ENCODE assay signal across 16 mouse cellular contexts in the genomic region with DNA sequence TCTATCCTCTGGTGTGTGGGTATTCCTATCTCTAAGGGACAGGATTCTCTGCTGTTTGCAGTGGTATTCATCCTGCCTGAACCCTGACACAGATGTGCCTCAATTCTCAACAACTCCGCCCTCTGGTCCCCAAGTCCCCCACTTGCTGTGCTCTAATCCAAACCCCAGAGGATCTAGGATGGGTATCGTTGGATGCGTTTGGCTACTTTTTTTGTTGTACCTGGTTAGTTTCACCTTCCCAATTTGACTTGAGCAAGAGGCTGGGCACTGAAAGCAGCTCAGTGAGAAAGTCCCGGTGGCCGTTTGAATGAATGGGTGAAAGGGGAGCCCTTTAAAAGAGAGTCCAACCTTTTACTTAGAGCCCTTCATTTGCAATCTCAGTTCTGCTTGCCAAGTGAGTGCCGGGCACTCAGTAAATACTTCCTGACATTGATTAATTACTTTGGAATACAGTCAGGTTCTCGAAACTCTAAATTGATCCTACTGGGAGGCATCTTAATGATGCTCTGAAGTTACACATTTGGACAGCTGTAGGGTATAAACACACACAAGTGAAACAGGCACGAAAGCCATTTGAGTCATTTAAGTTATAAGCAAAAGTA. TPM values are rescaled to one million over a fixed set of nuclear protein-coding genes. Genes with fewer than 3 reads are reported as not detected.
DNase-seq lines count a peak whose midpoint lies in the region; ATAC-seq lines count a peak whose summit lies in the region.
"Had no signal": no experiment of that assay in that cellular context is flagged by ENCODE, and none has a peak within 500 bp of the region (broad histone marks: within the 10 kb centered on the region; RNA-seq: fewer than 3 reads in every experiment).

No protein-coding gene starts in this region.

- H3K4me3 ChIP-seq in neural tube, embryonic 12.5 days: no peak overlapping the region
- no peak overlapping the region for H3K4me3 ChIP-seq in hindbrain, embryonic 12.5 days
- no peak overlapping the region for H3K4me3 ChIP-seq in macrophage (ENCODE audit: inconsistent target)
- H3K4me3 ChIP-seq: limb, embryonic 10.5 days; midbrain, embryonic 12.5 days had no signal

- H3K4me1 ChIP-seq in neural tube, embryonic 12.5 days: peaks cover 26% of the 10 kb centered on the region
- peaks cover 30% of the 10 kb centered on the region for H3K4me1 ChIP-seq in hindbrain, embryonic 12.5 days

- no peak overlapping the region for H3K27ac ChIP-seq in neural tube, embryonic 12.5 days
- 0 out of 2 replicates have a peak overlapping the region, but pooled peaks have one; percentile 31 for H3K27ac ChIP-seq in hindbrain, embryonic 12.5 days
- H3K27ac ChIP-seq in macrophage: peak overlapping the region; percentile 99
- H3K27ac ChIP-seq: limb, embryonic 10.5 days had no signal

- 0 out of 2 replicates have a peak overlapping the region, but pooled peaks have one; percentile 3 for H3K4me2 ChIP-seq in neural tube, embryonic 12.5 days (replicated peaks)
- no peak overlapping the region; the same call in 1 of the 2 replicates for H3K4me2 ChIP-seq in hindbrain, embryonic 12.5 days (replicated peaks)
- H3K4me2 ChIP-seq: lung, embryonic 14.5 days had no signal

- WGBS in neural tube, embryonic 12.5 days: 41% methylated on average over 8 of the region's 8 CpGs
- WGBS in hindbrain, embryonic 12.5 days: 41% methylated on average over 8 of the region's 8 CpGs
- WGBS in macrophage (ENCODE audit: missing documents): 77% methylated on average over 8 of the region's 8 CpGs

- H3K9me3 ChIP-seq in neural tube, embryonic 12.5 days: no peaks in the 10 kb centered on the region
- no peaks in the 10 kb centered on the region for H3K9me3 ChIP-seq in hindbrain, embryonic 12.5 days (replicated peaks)
- H3K9me3 ChIP-seq: limb, embryonic 10.5 days; midbrain, embryonic 12.5 days had no signal

- H3K79me2 ChIP-seq in macrophage (ENCODE audit: inconsistent target): peaks cover 94% of the 10 kb centered on the region

- ATAC-seq in neural tube, embryonic 12.5 days (ENCODE audit: low FRiP score, low read depth): no peak
- no peak for ATAC-seq in hindbrain, embryonic 12.5 days (ENCODE audit: low FRiP score)
- ATAC-seq: Patski had no signal

- DNase-seq in neural tube, embryonic 10.5 days (ENCODE audit: extremely low spot score, low spot score): no peak
- DNase-seq in urinary bladder, postnatal 10 days (ENCODE audit: low spot score): no peak
- DNase-seq in thymus, postnatal 10 days (ENCODE audit: low spot score in 2 of 2): no peak
- no peak for DNase-seq in thymus, postnatal 4 days
- DNase-seq: cerebellum, adult 9-11 months; kidney, adult 18-20 months; kidney, postnatal 36 days; layer of hippocampus, postnatal 36 days had no signal

- no peak overlapping the region for H3K9ac ChIP-seq in neural tube, embryonic 12.5 days
- H3K9ac ChIP-seq in hindbrain, embryonic 12.5 days: no peak overlapping the region
- H3K9ac ChIP-seq: lung, embryonic 14.5 days; midbrain, embryonic 12.5 days had no signal

- H3K36me3 ChIP-seq in neural tube, embryonic 12.5 days: no peaks in the 10 kb centered on the region
- no peaks in the 10 kb centered on the region for H3K36me3 ChIP-seq in hindbrain, embryonic 12.5 days
- H3K36me3 ChIP-seq in macrophage (ENCODE audit: inconsistent target): no peaks in the 10 kb centered on the region
- H3K36me3 ChIP-seq: limb, embryonic 10.5 days; midbrain, embryonic 12.5 days had no signal

- H3K27me3 ChIP-seq in neural tube, embryonic 12.5 days (replicated peaks): no peaks in the 10 kb centered on the region
- no peaks in the 10 kb centered on the region for H3K27me3 ChIP-seq in hindbrain, embryonic 12.5 days
- H3K27me3 ChIP-seq: CH12.LX; midbrain, embryonic 12.5 days; Patski had no signal

RNA-seq across cellular contexts. Expression of gene Rab8b, which starts 32.1 kb away (rescaled TPM):
- polyA plus RNA-seq in neural tube, embryonic 12.5 days (2016; fragmentation: Nextera tagmentation; extraction: Ambion mirVana): 32.0 and 33.4 TPM in 2 replicates
- polyA plus RNA-seq in hindbrain, embryonic 12.5 days (2016; fragmentation: Nextera tagmentation; extraction: Ambion mirVana): 33.9 and 39.6 TPM in 2 replicates
- total RNA-seq in macrophage (2018; cell fraction: chromatin; rRNA removed): 100 to 1,000 TPM in 24 of 26 experiments, 10 to 100 TPM in 2; 75.0 to 334 (median 129) TPM
- 100 to 1,000 TPM; 225 to 568 (median 292) TPM for total RNA-seq in macrophage (2018; cell fraction: cytosol; rRNA removed)
- total RNA-seq in macrophage (2018; cell fraction: nucleus; rRNA removed): 100 to 1,000 TPM; 152 to 371 (median 210) TPM
- polyA plus RNA-seq in macrophage (2018): 189 to 289 TPM (median 212 TPM) in 3 replicates

RNA-seq across cellular contexts. Expression of gene Aph1c, which starts 52.9 kb away (rescaled TPM):
- polyA plus RNA-seq in neural tube, embryonic 12.5 days (2016; fragmentation: Nextera tagmentation; extraction: Ambion mirVana): 2.0 and 2.2 TPM in 2 replicates
- polyA plus RNA-seq in hindbrain, embryonic 12.5 days (2016; fragmentation: Nextera tagmentation; extraction: Ambion mirVana): 1.7 and 4.9 TPM in 2 replicates
- 100 to 1,000 TPM in 2 of 26 experiments, 10 to 100 TPM in 17, 1 to 10 TPM in 7; 1.8 to 107 (median 24.8) TPM for total RNA-seq in macrophage (2018; cell fraction: chromatin; rRNA removed)
- 100 to 1,000 TPM in 9 of 26 experiments, 10 to 100 TPM in 17; 27.9 to 148 (median 70.1) TPM for total RNA-seq in macrophage (2018; cell fraction: cytosol; rRNA removed)
- 100 to 1,000 TPM in 6 of 26 experiments, 10 to 100 TPM in 20; 20.2 to 162 (median 62.6) TPM for total RNA-seq in macrophage (2018; cell fraction: nucleus; rRNA removed)
- polyA plus RNA-seq in macrophage (2018): 28.2 to 132 TPM (median 63.8 TPM) in 3 replicates

RNA-seq across cellular contexts. Expression of gene Rps27l, which starts 58.5 kb away (rescaled TPM):
- 462 and 496 TPM in 2 replicates for polyA plus RNA-seq in neural tube, embryonic 12.5 days (2016; fragmentation: Nextera tagmentation; extraction: Ambion mirVana)
- 448 and 466 TPM in 2 replicates for polyA plus RNA-seq in hindbrain, embryonic 12.5 days (2016; fragmentation: Nextera tagmentation; extraction: Ambion mirVana)
- 10 to 100 TPM in 11 of 26 experiments, 1 to 10 TPM in 15; 2.9 to 55.4 (median 8.2) TPM for total RNA-seq in macrophage (2018; cell fraction: chromatin; rRNA removed)
- total RNA-seq in macrophage (2018; cell fraction: cytosol; rRNA removed): 100 to 1,000 TPM; 179 to 384 (median 241) TPM
- total RNA-seq in macrophage (2018; cell fraction: nucleus; rRNA removed): 10 to 100 TPM; 10.3 to 61.2 (median 24.7) TPM
- 167 to 496 TPM (median 309 TPM) in 3 replicates for polyA plus RNA-seq in macrophage (2018)
